Mouse (Mus musculus) ES-E14 (cell line): ENCODE data around the gene Axin2.

Source experiments
- HCFC1 ChIP-seq: IDR thresholded peaks from 2 replicates; pipeline ENCODE4 v1.6.1; 2012; ENCODE audit warnings: low read length, inconsistent platforms, borderline replicate concordance; ENCODE audit not compliant: insufficient read depth
- MAFK ChIP-seq: IDR thresholded peaks from 2 replicates; pipeline ENCODE4 v1.6.1; 2014; ENCODE audit warnings: mild to moderate bottlenecking, low read depth, low read length, inconsistent platforms; ENCODE audit not compliant: insufficient read depth
- ZNF384 ChIP-seq: IDR thresholded peaks from 2 replicates; pipeline ENCODE4 v1.6.1; 2012; ENCODE audit warnings: low read depth, low read length, inconsistent platforms

DNA sequence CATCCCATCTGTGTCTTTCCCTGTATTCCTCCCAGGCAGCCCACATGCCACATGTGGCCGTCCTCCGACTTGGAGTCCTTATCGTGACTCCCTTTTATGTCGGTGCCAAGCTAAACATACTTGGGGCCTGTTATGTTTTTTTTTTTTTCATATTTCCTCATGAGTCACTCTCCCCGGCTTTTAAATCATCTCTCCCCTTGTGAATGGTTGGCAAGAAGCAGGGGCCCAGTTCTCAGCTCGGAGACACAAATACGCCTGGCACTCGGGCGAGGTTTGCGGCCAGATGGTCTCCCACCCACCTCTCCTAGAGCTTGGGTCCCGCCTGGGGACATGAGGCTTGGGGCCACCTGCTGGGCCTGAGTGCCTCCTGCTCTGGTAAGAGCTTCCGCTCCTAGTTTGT lies 60.4 kb downstream of the Axin2 start:
- no peak for TF ChIP-seq ZNF384
- TF ChIP-seq MAFK, result no peak
- no peak for TF ChIP-seq HCFC1
